Mouse (Mus musculus): ENCODE data around the gene Card19.

DNA sequence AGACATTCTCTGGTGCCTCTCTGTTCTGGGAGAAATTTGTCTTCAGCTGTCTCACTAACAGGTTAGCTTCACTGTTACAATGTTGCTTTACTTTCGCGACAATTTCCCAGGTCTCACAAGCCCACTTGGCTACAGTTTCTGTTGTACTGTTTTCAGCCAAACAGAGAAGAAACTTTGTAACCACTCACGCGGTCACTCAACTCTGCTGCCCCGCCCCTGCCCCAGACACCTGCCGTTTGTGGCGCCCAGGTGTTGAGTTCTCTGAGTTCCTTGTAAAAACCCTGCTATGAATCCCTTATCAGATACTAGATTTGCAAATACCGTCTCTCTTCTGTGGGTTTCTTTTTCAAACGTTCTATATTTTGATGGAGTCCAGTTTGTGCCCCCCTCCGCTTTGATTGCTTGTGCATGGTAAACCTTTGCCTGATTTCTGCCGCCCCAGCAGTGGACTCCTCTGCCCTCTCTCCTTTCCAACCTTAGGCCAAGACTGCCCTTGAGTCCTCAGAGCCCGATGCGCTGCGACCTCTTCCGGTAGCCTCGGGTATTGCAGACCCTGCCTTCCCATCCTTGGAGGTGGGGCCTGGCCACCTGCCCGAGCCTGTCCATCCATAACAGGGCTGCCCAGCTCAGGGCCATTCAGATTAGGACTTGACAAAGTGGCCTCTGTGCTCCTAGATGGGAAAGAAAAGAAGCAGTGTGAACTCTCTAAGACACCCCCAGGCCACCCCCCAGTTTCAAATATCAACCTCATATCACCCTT lies 46.2 kb downstream of the Card19 start:
- TF ChIP-seq POLR2A (IDR thresholded peaks at IDR 0.05; ENCODE audit: control insufficient read depth, low read depth, low read length), result no peak
- TF ChIP-seq CTCF (IDR thresholded peaks at IDR 0.05; ENCODE audit: control insufficient read depth, insufficient read depth, insufficient replicate concordance, low read depth, low read length), result peak; percentile 98

Measured in testis, adult 2 months (tissue).